Mouse (Mus musculus) limb, embryonic 14.5 days (tissue): ENCODE data around the gene Diaph2. TPM values are rescaled to one million over a fixed set of nuclear protein-coding genes. Genes with fewer than 3 reads are reported as not detected.
"Not testable (repeated sequence)": the region's sequence is repeated elsewhere in the genome, so short reads cannot be mapped to it uniquely, and the experiment has no call there.

Experiments used
- ATAC-seq: fragments of 200-750 bp; cut with Nextera tagmentation; 2 replicates; pipeline ENCODE4 v1.8.0; 2017; ENCODE audit warnings: low read depth, moderate number of reproducible peaks, moderate TSS enrichment; ENCODE audit not compliant: low FRiP score
- DNase-seq: peaks from one replicate; pipeline ENCODE4 v3.0.0-alpha.2; 2015; ENCODE audit warnings: low spot score
- H3K27ac ChIP-seq: fragments of 300-500 bp; sonication (generic); replicated peaks from 2 replicates; pipeline ENCODE4 v1.5.1; 2014; ENCODE audit warnings: low read depth, mild to moderate bottlenecking, low read length, moderate library complexity, mixed read lengths
- H3K27me3 ChIP-seq: fragments of 300-500 bp; sonication (generic); 2 replicates; pipeline ENCODE4 v1.6.1; 2014; ENCODE audit warnings: low read length, mixed read lengths; ENCODE audit not compliant: control insufficient read depth, insufficient read depth
- H3K36me3 ChIP-seq: fragments of 300-500 bp; sonication (generic); 2 replicates; pipeline ENCODE4 v1.6.1; 2014; ENCODE audit warnings: mild to moderate bottlenecking, low read length, moderate library complexity, mixed read lengths; ENCODE audit not compliant: control insufficient read depth, insufficient read depth
- H3K4me1 ChIP-seq: fragments of 300-500 bp; sonication (generic); 2 replicates; pipeline ENCODE4 v1.6.1; 2014; ENCODE audit warnings: antibody characterized with exemption, low read length, mixed read lengths; ENCODE audit not compliant: control insufficient read depth, insufficient read depth
- H3K4me2 ChIP-seq: fragments of 300-500 bp; sonication (generic); replicated peaks from 2 replicates; pipeline ENCODE4 v1.6.1; 2014; ENCODE audit warnings: low read depth, mild to moderate bottlenecking, low read length, moderate library complexity; ENCODE audit not compliant: severe bottlenecking
- H3K4me3 ChIP-seq: fragments of 300-500 bp; sonication (generic); replicated peaks from 2 replicates; pipeline ENCODE4 v1.5.1; 2014; ENCODE audit warnings: low read length
- H3K9ac ChIP-seq: fragments of 300-500 bp; sonication (generic); 2 replicates; pipeline ENCODE4 v1.6.1; 2014; ENCODE audit warnings: mild to moderate bottlenecking, low read depth, low read length, moderate library complexity; ENCODE audit not compliant: severe bottlenecking
- H3K9me3 ChIP-seq: fragments of 300-500 bp; sonication (generic); 2 replicates; pipeline ENCODE4 v1.6.1; 2016; ENCODE audit warnings: low read length; ENCODE audit not compliant: control insufficient read depth
- POLR2A ChIP-seq: fragments of 200-500 bp; IDR thresholded peaks from 2 replicates; pipeline ENCODE4 v1.8.0; 2012; ENCODE audit warnings: inconsistent platforms, mild to moderate bottlenecking, moderate library complexity, borderline replicate concordance; ENCODE audit not compliant: insufficient read depth, insufficient read length; ENCODE audit errors: extremely low read depth
- WGBS: fragments of 180-500 bp; shearing (Covaris S2); extraction: QIAGEN DNeasy Blood & Tissue Kit; methylation state at CpG from one replicate; pipeline ENCODE4 v1.1.7; 2014; 5-methylcytosine and 5-hydroxymethylcytosine counted together
- polyA plus RNA-seq, 2 experiments: library from polyadenylated mRNA; depleted of rRNA in 1 of 2; stranded (reverse) in 1 of 2; unstranded in 1 of 2; fragments of >200 nt; fragmentation: Nextera tagmentation in 1 of 2; extraction: Ambion mirVana in 1 of 2; gene quantifications; 2 replicates each; pipeline versions ENCODE4 v1.2.1 to v1.2.3; 2012 to 2014

Diaph2 gene
- polyA plus RNA-seq, 2 experiments: 4.3 to 5.0 TPM

DNA sequence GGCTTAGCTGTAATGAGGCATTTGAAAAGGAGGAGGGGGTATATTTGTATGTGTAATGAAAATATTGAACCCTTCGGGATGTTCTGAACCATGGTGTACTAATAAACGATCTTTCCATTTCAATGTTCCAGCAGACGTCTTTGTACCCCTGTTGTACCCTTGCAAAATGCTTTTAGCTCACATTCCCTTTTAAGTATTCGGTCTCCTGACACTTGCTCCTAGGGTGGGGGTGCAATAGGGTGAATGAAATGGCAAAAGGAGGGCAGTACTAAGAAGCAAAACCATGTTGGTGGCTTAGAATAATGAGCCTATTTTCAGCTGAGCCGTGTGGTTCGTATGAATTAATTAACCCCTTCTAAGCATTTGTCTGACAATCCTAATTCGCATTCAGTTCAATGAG lies 601.9 kb downstream of the Diaph2 start:
- Histone ChIP-seq H3K4me1 (no peaks in the 10 kb centered on the region), H3K36me3 (no peaks in the 10 kb centered on the region), H3K9ac (no peak overlapping the region), H3K27ac (no peak overlapping the region), H3K4me3 (no peak overlapping the region), H3K9me3 (no peaks in the 10 kb centered on the region), H3K27me3 (no peaks in the 10 kb centered on the region), H3K4me2 (no peak overlapping the region)
- no peak for TF ChIP-seq POLR2A
- ATAC-seq (no peak), DNase-seq (no peak)
- WGBS: 45% methylated on average over 7 of the region's 7 CpGs

DNA sequence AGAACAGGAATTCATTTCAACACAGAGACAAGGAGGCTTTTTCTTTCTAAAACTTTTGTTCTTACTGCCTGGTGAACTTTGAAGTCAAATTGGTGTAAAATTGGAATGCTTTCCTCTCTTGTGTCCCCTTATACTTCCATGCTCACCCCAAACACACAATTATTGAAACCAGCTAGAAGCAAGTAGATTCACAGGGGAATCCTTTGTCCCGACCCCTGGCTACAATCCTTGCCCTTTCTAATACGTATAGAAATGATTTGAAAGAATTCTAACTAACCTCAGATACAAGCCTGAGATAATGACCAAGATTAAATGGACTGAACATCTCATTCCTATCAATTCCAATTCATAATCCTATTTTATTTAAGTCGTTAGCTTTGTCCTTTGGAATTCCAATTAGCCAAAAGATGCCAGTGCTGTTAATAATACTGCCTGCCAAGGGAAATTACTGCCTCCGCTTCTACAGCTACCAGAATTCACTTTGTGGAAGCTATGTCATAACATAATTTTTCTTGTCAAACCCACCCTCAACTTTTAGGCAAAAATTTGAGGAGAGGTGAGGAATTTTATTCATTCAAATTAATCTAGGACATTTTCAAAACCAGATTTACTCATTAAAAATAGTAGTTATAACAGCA lies 644.1 kb downstream of the Diaph2 start:
- no peak overlapping the region for H3K4me2 ChIP-seq
- DNase-seq: no peak
- no peak for TF ChIP-seq POLR2A
- no peak for ATAC-seq
- H3K36me3 ChIP-seq: no peaks in the 10 kb centered on the region
- no peaks in the 10 kb centered on the region for H3K27me3 ChIP-seq
- no peaks in the 10 kb centered on the region for H3K4me1 ChIP-seq
- no peaks in the 10 kb centered on the region for H3K9me3 ChIP-seq
- WGBS: 66% methylated on average over 4 of the region's 4 CpGs
- no peak overlapping the region for H3K9ac ChIP-seq
- no peak overlapping the region for H3K27ac ChIP-seq
- no peak overlapping the region for H3K4me3 ChIP-seq

DNA sequence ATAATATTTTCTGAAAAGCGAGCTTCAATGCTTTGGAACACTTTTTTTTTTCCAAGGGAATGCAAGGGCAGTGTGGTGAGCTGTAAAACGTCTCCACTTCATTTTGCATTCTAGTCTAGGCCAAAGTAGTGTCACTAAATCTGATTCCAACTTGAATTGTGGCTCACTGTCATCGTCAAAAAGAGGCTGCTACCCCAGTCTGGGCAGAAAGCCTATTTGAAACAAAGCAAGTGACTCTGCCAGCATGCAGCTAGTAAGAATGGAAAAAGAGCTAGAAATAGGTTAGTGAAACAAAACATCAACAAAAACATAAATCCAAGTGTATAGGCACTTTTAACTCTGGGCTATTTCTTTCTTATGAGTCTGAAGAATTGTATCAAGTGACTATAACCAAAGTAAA lies 653.7 kb downstream of the Diaph2 start:
- Histone ChIP-seq H3K9ac (no peak overlapping the region), H3K27ac (no peak overlapping the region)

DNA sequence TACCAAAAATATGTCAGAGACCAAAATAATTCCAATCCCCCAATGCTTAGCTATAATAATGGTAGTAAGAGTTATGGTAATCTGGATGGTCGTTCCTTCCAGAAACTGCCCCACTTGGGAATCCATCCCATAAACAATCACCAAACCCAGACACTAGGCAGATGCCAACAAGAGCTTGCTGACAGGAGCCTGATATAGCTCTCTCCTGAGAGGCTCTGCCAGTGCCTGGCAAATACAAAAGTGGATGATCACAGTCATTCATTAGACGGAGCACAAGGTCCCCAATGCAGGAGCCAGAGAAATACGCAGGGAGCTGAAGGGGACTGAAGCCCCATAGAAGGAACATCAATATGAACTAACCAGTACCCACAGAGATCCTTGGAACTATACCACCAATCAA lies 657.9 kb downstream of the Diaph2 start:
- H3K4me1 ChIP-seq, H3K27me3 ChIP-seq, H3K36me3 ChIP-seq, H3K9ac ChIP-seq, H3K27ac ChIP-seq, H3K9me3 ChIP-seq, DNase-seq, H3K4me2 ChIP-seq, ATAC-seq, H3K4me3 ChIP-seq: not testable (repeated sequence)
- 93% methylated on average over 3 of the region's 3 CpGs for WGBS

More for the DNA sequence above, 653.7 kb downstream of the Diaph2 start:
- ATAC-seq (no peak), DNase-seq (peak; percentile 2)
- Histone ChIP-seq H3K4me1 (no peaks in the 10 kb centered on the region), H3K27me3 (no peaks in the 10 kb centered on the region), H3K4me2 (no peak overlapping the region), H3K36me3 (no peaks in the 10 kb centered on the region), H3K9me3 (no peaks in the 10 kb centered on the region), H3K4me3 (no peak overlapping the region)
- no peak for TF ChIP-seq POLR2A
- whole genome bisulfite sequencing: 37% methylated on average over 3 of the region's 3 CpGs

DNA sequence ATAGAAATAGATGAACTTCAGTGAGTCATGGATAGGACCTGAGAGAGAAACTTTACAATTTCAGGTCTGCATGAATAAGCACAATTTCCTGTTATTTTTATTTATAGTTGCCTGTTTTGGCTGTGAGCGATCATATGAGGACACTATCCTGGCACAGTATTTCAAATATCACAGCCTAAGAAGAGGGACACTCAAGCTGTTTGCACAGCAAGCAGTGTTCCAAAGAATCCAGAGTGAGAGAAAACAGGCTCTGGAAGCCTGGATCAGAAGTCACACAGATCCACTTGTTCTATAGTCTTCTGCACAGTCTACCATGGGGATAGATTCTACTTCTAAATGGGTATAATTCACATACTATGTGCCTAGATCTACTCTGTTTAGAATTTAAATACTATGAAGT lies 659.4 kb downstream of the Diaph2 start:
- Histone ChIP-seq H3K4me3 (no peak overlapping the region), H3K36me3 (no peaks in the 10 kb centered on the region), H3K9me3 (no peaks in the 10 kb centered on the region), H3K9ac (no peak overlapping the region), H3K4me1 (no peaks in the 10 kb centered on the region), H3K27ac (no peak overlapping the region), H3K4me2 (no peak overlapping the region), H3K27me3 (no peaks in the 10 kb centered on the region)
- 81% methylated on average over 1 of the region's 1 CpGs for WGBS
- ATAC-seq (no peak), DNase-seq (no peak)
- no peak for TF ChIP-seq POLR2A

DNA sequence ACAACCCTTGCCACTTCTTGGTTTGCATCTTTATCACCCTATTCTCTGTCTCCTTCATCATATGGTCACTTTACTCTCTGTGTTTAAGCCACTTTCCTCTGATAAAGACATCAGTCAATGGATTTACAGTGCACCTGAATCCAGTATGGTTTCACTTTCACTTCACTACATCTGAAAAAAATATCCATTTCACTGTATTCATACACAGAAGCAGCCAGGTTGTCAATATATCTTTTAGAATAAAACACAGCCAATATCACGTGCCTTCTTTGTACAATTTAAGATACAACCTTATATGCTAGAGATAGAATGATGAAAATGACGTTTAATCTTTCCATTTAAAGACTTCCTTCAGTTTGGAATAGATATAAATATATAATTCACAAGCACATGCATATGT lies 673.6 kb downstream of the Diaph2 start:
- H3K9me3 ChIP-seq: no peaks in the 10 kb centered on the region
- DNase-seq (no peak), ATAC-seq (no peak)
- H3K27me3 ChIP-seq: no peaks in the 10 kb centered on the region
- H3K4me2 ChIP-seq: no peak overlapping the region
- no peaks in the 10 kb centered on the region for H3K36me3 ChIP-seq
- H3K4me1 ChIP-seq: no peaks in the 10 kb centered on the region
- H3K4me3 ChIP-seq: no peak overlapping the region
- H3K9ac ChIP-seq: no peak overlapping the region
- no peak for TF ChIP-seq POLR2A
- 74% methylated on average over 2 of the region's 2 CpGs for WGBS
- no peak overlapping the region for H3K27ac ChIP-seq
